Mouse (Mus musculus): Measurements from ENCODE around the gene Mphosph10. TPM values are rescaled to one million over a fixed set of nuclear protein-coding genes. Genes with fewer than 3 reads are reported as not detected.

Gene Mphosph10
- 54.2 TPM for polyA plus RNA-seq (2017; shearing (Covaris generic))

DNA sequence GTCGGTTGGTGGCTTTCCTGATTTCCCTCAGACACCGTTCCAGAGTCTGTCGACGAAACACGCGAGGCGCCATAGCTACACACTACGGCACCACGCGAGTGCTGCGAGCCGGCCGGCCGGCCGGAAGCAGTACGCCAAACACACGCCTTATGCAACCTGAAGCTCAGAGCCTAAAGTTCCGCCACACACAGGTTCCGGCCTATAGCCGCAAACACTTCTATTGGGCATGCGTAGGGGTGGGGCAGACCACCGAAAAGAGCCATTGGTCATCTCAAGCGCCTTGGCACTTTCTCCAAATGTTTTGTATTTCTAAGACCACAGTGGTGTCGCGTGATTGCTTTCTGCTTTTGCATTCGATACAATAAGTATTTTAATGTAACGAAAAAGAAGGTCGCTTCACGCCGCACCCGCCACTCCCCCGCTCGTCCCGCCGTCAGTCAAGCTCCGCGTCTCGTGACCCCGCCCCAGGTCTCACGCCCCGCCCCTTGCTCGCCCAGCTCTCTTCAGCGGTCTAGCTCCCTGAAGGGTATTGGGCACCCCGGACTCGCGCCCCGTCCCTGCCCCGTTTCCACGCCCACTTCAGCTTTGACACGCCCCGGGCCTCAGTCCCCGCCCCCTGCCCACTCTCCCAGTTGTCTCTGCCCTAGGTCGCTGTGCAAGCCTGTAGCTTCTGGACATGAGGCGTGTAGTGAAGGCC, at the start of gene Mphosph10, which contains the start of gene Mcee:
Gene Mphosph10 (minus strand): TSS at position 147 of the 697 bp plus-strand sequence.
Gene Mcee (plus strand): TSS at position 486 of the 697 bp plus-strand sequence.

DNA sequence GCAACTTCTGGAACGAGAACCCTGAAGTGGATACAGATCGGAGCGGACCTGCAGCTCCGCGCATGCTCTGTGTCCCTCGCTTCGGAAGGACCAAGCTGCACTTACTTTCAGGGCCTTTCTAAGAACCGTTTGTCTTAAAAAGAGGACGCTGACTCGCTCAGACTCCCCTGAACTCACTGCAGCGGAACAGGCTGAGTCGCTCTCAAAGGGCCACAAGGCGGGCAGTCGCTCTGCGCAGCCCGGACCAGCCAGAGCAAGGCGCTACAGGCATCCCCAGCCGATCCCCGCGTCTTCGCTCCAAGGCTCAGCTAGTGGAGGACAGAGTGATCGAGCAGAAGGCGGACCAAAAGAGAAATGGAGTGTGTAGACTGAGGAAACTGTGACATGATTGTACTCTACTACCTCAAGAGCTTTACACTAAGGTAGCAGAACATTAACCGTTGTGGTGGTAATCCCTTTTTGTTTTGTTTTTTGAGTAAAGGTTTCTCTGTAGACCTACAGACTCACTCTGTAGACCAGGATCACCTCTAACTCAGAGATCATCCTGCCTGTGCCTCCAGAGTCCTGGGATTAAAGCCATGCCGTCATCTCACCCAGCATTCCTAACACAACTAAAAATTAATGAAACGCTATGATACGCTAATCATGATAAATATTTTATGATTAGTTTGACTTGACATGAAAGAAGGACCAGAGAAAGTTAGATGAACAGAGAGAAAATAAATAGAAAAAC, 18.1 kb downstream of the Mphosph10 start, which contains the start of gene Fan1:
Gene Fan1 (minus strand): TSS at position 266 of the 733 bp plus-strand sequence.

Other genes with a start within 250 kb of the Mphosph10 start
- 1.3 TPM for gene Trpm1, start 238.4 kb downstream of the Mphosph10 start, polyA plus RNA-seq (2017; shearing (Covaris generic))
- 35.7 TPM for gene Mtmr10, start 104.6 kb downstream of the Mphosph10 start, polyA plus RNA-seq (2017; shearing (Covaris generic))
- 6.0 TPM for gene Fan1, start 18.2 kb downstream of the Mphosph10 start, polyA plus RNA-seq (2017; shearing (Covaris generic))
- 9.3 TPM for gene Mcee, start 339 bp upstream of the Mphosph10 start, polyA plus RNA-seq (2017; shearing (Covaris generic))
- gene Apba2, start 109.4 kb upstream of the Mphosph10 start, polyA plus RNA-seq (2017; shearing (Covaris generic)) = not detected